Mouse (Mus musculus) midbrain, embryonic 13.5 days (tissue): Measurements from ENCODE around the gene Rgs9. TPM values are rescaled to one million over a fixed set of nuclear protein-coding genes. Genes with fewer than 3 reads are reported as not detected.
"Not testable (repeated sequence)": the region's sequence is repeated elsewhere in the genome, so short reads cannot be mapped to it uniquely, and the experiment has no call there.

Experiments
- ATAC-seq: fragments of 200-750 bp; cut with Nextera tagmentation; 2 replicates; pipeline ENCODE4 v1.8.0; 2017; ENCODE audit warnings: mild to moderate bottlenecking, moderate TSS enrichment, moderate library complexity
- H3K27ac ChIP-seq: fragments of 300-500 bp; sonication (generic); 2 replicates; pipeline ENCODE4 v1.5.1; 2015; ENCODE audit warnings: inconsistent platforms, mild to moderate bottlenecking, moderate library complexity
- H3K27me3 ChIP-seq: fragments of 300-500 bp; sonication (generic); 2 replicates; pipeline ENCODE4 v1.6.1; 2015; ENCODE audit warnings: mild to moderate bottlenecking, inconsistent platforms
- H3K36me3 ChIP-seq: fragments of 300-500 bp; sonication (generic); 2 replicates; pipeline ENCODE4 v1.6.1; 2015; ENCODE audit warnings: mild to moderate bottlenecking, inconsistent platforms
- H3K4me1 ChIP-seq: fragments of 300-500 bp; sonication (generic); replicated peaks from 2 replicates; pipeline ENCODE4 v1.6.1; 2015; ENCODE audit warnings: inconsistent platforms
- H3K4me2 ChIP-seq: fragments of 300-500 bp; sonication (generic); replicated peaks from 2 replicates; pipeline ENCODE4 v1.6.1; 2015; ENCODE audit warnings: moderate library complexity, mild to moderate bottlenecking, inconsistent platforms
- H3K4me3 ChIP-seq: fragments of 300-500 bp; sonication (generic); replicated peaks from 2 replicates; pipeline ENCODE4 v1.5.1; 2015; ENCODE audit warnings: mild to moderate bottlenecking, inconsistent platforms
- H3K9ac ChIP-seq: fragments of 300-500 bp; sonication (generic); replicated peaks from 2 replicates; pipeline ENCODE4 v1.6.1; 2015; ENCODE audit warnings: mild to moderate bottlenecking, inconsistent platforms
- H3K9me3 ChIP-seq: fragments of 300-500 bp; sonication (generic); 2 replicates; pipeline ENCODE4 v1.6.1; 2016; ENCODE audit warnings: mild to moderate bottlenecking, inconsistent platforms
- WGBS: fragments of 180-500 bp; shearing (Covaris S2); methylation state at CpG from one replicate; pipeline ENCODE4 v1.1.7; 2015; 5-methylcytosine and 5-hydroxymethylcytosine counted together
- polyA plus RNA-seq: library from polyadenylated mRNA; unstranded; fragments of >200 nt; fragmentation: Nextera tagmentation; extraction: Ambion mirVana; gene quantifications from 2 replicates; pipeline ENCODE4 v1.2.1, GENCODE M21; 2015

Gene Rgs9
- 7.2 and 7.3 TPM in 2 replicates for polyA plus RNA-seq

- Histone ChIP-seq H3K27me3 (peaks cover 17% of the 10 kb centered on the region), H3K9ac (peak within 1 kb of the TSS; percentile 73), H3K4me2 (peak within 1 kb of the TSS; percentile 85), H3K4me1 (peaks cover 21% of the 10 kb centered on the region), H3K9me3 (no peaks in the 10 kb centered on the region), H3K36me3 (no peaks in the 10 kb centered on the region), H3K4me3 (peak within 1 kb of the TSS; percentile 49), H3K27ac (0 out of 2 replicates have a peak within 1 kb of the TSS, but pooled peaks have one; percentile 35)
- ATAC-seq, result peak; percentile 97
- 3% methylated on average over 37 of the region's 37 CpGs for WGBS
Observed at GRCm38 (mm10) chr11:109297710-109298375, at the start of gene Rgs9. Gene Rgs9, minus strand, starts transcription at chr11:109298129.

- 76% methylated on average over 10 of the region's 10 CpGs for WGBS
- Histone ChIP-seq H3K36me3 (no peaks in the 10 kb centered on the region), H3K4me3 (no peak overlapping the region), H3K4me2 (no peak overlapping the region), H3K4me1 (peaks cover 6% of the 10 kb centered on the region; the same call in 1 of the 2 replicates), H3K27me3 (no peaks in the 10 kb centered on the region), H3K9me3 (no peaks in the 10 kb centered on the region), H3K27ac (no peak overlapping the region), H3K9ac (no peak overlapping the region)
- ATAC-seq, result peak; percentile 69; the same call in 1 of the 2 replicates
Observed at GRCm38 (mm10) chr11:109347242-109347959, 49.5 kb upstream of the Rgs9 start.

- Histone ChIP-seq H3K27me3 (peaks cover 2% of the 10 kb centered on the region; the same call in 1 of the 2 replicates), H3K27ac (no peak overlapping the region), H3K9ac (no peak overlapping the region), H3K4me3 (no peak overlapping the region), H3K9me3 (no peaks in the 10 kb centered on the region), H3K36me3 (no peaks in the 10 kb centered on the region), H3K4me2 (no peak overlapping the region), H3K4me1 (peaks cover 6% of the 10 kb centered on the region; the same call in 1 of the 2 replicates)
- no peak for ATAC-seq
- 36% methylated on average over 10 of the region's 10 CpGs for WGBS
Observed at GRCm38 (mm10) chr11:109343991-109344599, 46.2 kb upstream of the Rgs9 start.

- no peak for ATAC-seq
- no peaks in the 10 kb centered on the region for H3K9me3 ChIP-seq
- H3K4me1 ChIP-seq, result peaks cover 6% of the 10 kb centered on the region; the same call in 1 of the 2 replicates
- peaks cover 2% of the 10 kb centered on the region; the same call in 1 of the 2 replicates for H3K27me3 ChIP-seq
- no peak overlapping the region for H3K4me2 ChIP-seq
- 28% methylated on average over 7 of the region's 7 CpGs for WGBS
- H3K36me3 ChIP-seq, result no peaks in the 10 kb centered on the region
- H3K9ac ChIP-seq, result no peak overlapping the region
- no peak overlapping the region for H3K4me3 ChIP-seq
- no peak overlapping the region for H3K27ac ChIP-seq
Observed at GRCm38 (mm10) chr11:109343558-109343957, 45.6 kb upstream of the Rgs9 start.

GRCm38 (mm10) chr11:109342666-109343065 is 44.7 kb upstream of the Rgs9 start:
- not testable (repeated sequence) for H3K4me1 ChIP-seq, H3K9ac ChIP-seq, H3K4me3 ChIP-seq, H3K36me3 ChIP-seq, H3K4me2 ChIP-seq, H3K27ac ChIP-seq, H3K27me3 ChIP-seq, ATAC-seq, H3K9me3 ChIP-seq
- WGBS, result 94% methylated on average over 3 of the region's 4 CpGs

GRCm38 (mm10) chr11:109340541-109340940 is 42.6 kb upstream of the Rgs9 start:
- ATAC-seq, result no peak
- Histone ChIP-seq H3K36me3 (no peaks in the 10 kb centered on the region), H3K9me3 (no peaks in the 10 kb centered on the region), H3K4me2 (no peak overlapping the region), H3K9ac (no peak overlapping the region), H3K4me1 (no peaks in the 10 kb centered on the region), H3K4me3 (no peak overlapping the region), H3K27ac (no peak overlapping the region), H3K27me3 (peaks cover 2% of the 10 kb centered on the region; the same call in 1 of the 2 replicates)
- 85% methylated on average over 5 of the region's 5 CpGs for WGBS

- H3K27ac ChIP-seq, result no peak overlapping the region
- 93% methylated on average over 8 of the region's 8 CpGs for WGBS
- H3K4me3 ChIP-seq, result no peak overlapping the region
- H3K27me3 ChIP-seq, result peaks cover 2% of the 10 kb centered on the region; the same call in 1 of the 2 replicates
- H3K36me3 ChIP-seq, result no peaks in the 10 kb centered on the region
- no peaks in the 10 kb centered on the region for H3K9me3 ChIP-seq
- ATAC-seq, result no peak
- H3K4me2 ChIP-seq, result no peak overlapping the region
- no peaks in the 10 kb centered on the region for H3K4me1 ChIP-seq
- no peak overlapping the region for H3K9ac ChIP-seq
Observed at GRCm38 (mm10) chr11:109339155-109339938, 41.4 kb upstream of the Rgs9 start.

- WGBS, result 60% methylated on average over 6 of the region's 6 CpGs
- no peak overlapping the region for H3K4me2 ChIP-seq
- H3K27ac ChIP-seq, result no peak overlapping the region
- no peak for ATAC-seq
- peaks cover 6% of the 10 kb centered on the region; the same call in 1 of the 2 replicates for H3K4me1 ChIP-seq
- H3K9ac ChIP-seq, result no peak overlapping the region
- H3K4me3 ChIP-seq, result no peak overlapping the region
- H3K36me3 ChIP-seq, result no peaks in the 10 kb centered on the region
- no peaks in the 10 kb centered on the region for H3K27me3 ChIP-seq
- H3K9me3 ChIP-seq, result no peaks in the 10 kb centered on the region
Observed at GRCm38 (mm10) chr11:109335890-109336289, 38.0 kb upstream of the Rgs9 start.

- H3K9ac ChIP-seq, result no peak overlapping the region
- no peak overlapping the region for H3K27ac ChIP-seq
- no peaks in the 10 kb centered on the region for H3K9me3 ChIP-seq
- H3K4me1 ChIP-seq, result peaks cover 7% of the 10 kb centered on the region; the same call in 1 of the 2 replicates
- no peaks in the 10 kb centered on the region for H3K27me3 ChIP-seq
- H3K4me2 ChIP-seq, result no peak overlapping the region
- H3K36me3 ChIP-seq, result no peaks in the 10 kb centered on the region
- WGBS, result 94% methylated on average over 4 of the region's 4 CpGs
- no peak for ATAC-seq
- no peak overlapping the region for H3K4me3 ChIP-seq
Observed at GRCm38 (mm10) chr11:109334773-109335172, 36.8 kb upstream of the Rgs9 start.

GRCm38 (mm10) chr11:109332722-109333121 is 34.8 kb upstream of the Rgs9 start:
- Histone ChIP-seq H3K4me1 (peaks cover 7% of the 10 kb centered on the region; the same call in 1 of the 2 replicates), H3K27ac (no peak overlapping the region), H3K4me3 (no peak overlapping the region), H3K9me3 (no peaks in the 10 kb centered on the region), H3K9ac (no peak overlapping the region), H3K4me2 (no peak overlapping the region), H3K27me3 (no peaks in the 10 kb centered on the region), H3K36me3 (no peaks in the 10 kb centered on the region)
- ATAC-seq, result no peak
- WGBS, result 89% methylated on average over 6 of the region's 6 CpGs

- Histone ChIP-seq H3K27me3 (no peaks in the 10 kb centered on the region), H3K9me3 (no peaks in the 10 kb centered on the region), H3K4me3 (no peak overlapping the region), H3K4me1 (peaks cover 12% of the 10 kb centered on the region; the same call in 1 of the 2 replicates), H3K4me2 (peak overlapping the region; percentile 36), H3K9ac (no peak overlapping the region), H3K36me3 (no peaks in the 10 kb centered on the region), H3K27ac (no peak overlapping the region)
- 3% methylated on average over 6 of the region's 6 CpGs for WGBS
- peak; percentile 93 for ATAC-seq
Observed at GRCm38 (mm10) chr11:109331424-109331824, 33.5 kb upstream of the Rgs9 start.
